Comparison of ENCODE assay signal across 8 mouse cellular contexts in the genomic region with DNA sequence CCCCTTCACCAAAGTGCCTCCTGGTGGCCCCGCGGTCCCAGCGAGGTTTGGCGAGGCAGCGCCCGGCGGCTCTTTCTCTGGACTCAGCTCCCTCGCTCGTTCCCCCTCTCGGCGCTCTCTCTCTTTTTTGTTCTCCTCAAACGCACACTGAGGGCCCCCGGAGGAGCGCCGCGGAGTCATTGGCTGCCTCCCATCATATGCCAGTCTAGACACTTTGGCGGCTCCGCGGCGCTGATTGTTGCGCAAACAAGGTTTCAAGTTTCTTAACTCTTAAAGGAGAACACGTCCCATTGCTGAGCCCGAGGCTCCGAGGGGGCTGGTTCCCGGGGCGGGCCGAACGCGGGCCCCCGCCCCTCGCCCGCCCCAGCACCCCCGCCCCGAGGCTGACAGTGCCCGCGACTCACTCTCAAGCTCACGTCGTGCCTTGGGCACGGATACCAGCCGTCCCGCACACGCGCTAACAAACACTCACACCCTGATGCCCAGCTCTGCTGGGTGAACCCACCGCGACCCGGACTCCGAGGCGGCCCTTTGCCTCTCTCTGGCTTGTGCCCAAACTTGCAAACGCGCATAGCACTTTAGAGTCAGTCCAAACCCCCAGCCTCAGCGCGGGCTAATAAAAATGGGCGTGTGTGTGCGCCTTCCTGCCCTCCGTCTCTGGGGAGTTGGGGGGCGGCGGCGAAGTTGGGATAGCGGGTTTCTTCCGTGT. TPM values are rescaled to one million over a fixed set of nuclear protein-coding genes. Genes with fewer than 3 reads are reported as not detected.
DNase-seq lines count a peak whose midpoint lies in the region; ATAC-seq and TF ChIP-seq lines count a peak whose summit lies in the region.

A gene (minus strand): TSS at position 207 of the 709 bp plus-strand sequence.

- no peaks in the 10 kb centered on the region for H3K9me3 ChIP-seq in embryonic facial prominence, embryonic 11.5 days (replicated peaks; ENCODE audit: control insufficient read depth, low read length)
- no peaks in the 10 kb centered on the region for H3K9me3 ChIP-seq in limb, embryonic 12.5 days
- H3K9me3 ChIP-seq in midbrain, embryonic 14.5 days (ENCODE audit: control insufficient read depth, low read length): no peaks in the 10 kb centered on the region

- peak within 1 kb of the TSS; percentile 98 for H3K9ac ChIP-seq in embryonic facial prominence, embryonic 11.5 days (replicated peaks; ENCODE audit: low read length)
- peak within 1 kb of the TSS; percentile 100 for H3K9ac ChIP-seq in limb, embryonic 12.5 days (replicated peaks)
- peak within 1 kb of the TSS; percentile 64 for H3K9ac ChIP-seq in midbrain, embryonic 14.5 days (replicated peaks; ENCODE audit: low read length)

- H3K4me2 ChIP-seq in embryonic facial prominence, embryonic 11.5 days (ENCODE audit: low read depth, low read length): peak within 1 kb of the TSS; percentile 72
- H3K4me2 ChIP-seq in limb, embryonic 12.5 days: peak within 1 kb of the TSS; percentile 96
- peak within 1 kb of the TSS; percentile 92 for H3K4me2 ChIP-seq in midbrain, embryonic 14.5 days (ENCODE audit: low read length)

- H3K4me3 ChIP-seq in cerebellum, adult 2 months (replicated peaks; ENCODE audit: insufficient read depth, low read depth, low read length): peak within 1 kb of the TSS; percentile 16
- H3K4me3 ChIP-seq in embryonic facial prominence, embryonic 11.5 days (ENCODE audit: low read depth, low read length): peak within 1 kb of the TSS; percentile 93
- H3K4me3 ChIP-seq in kidney, adult 2 months (ENCODE audit: insufficient read depth, low read depth, low read length): peak within 1 kb of the TSS; percentile 86
- peak within 1 kb of the TSS; percentile 96 for H3K4me3 ChIP-seq in limb, embryonic 12.5 days (replicated peaks)
- peak within 1 kb of the TSS; percentile 49 for H3K4me3 ChIP-seq in midbrain, embryonic 14.5 days (replicated peaks; ENCODE audit: low read depth, low read length)

- H3K27me3 ChIP-seq in cerebellum, adult 2 months (ENCODE audit: control insufficient read depth, insufficient read depth, low read length): peaks cover 7% of the 10 kb centered on the region; the same call in 1 of the 2 replicates
- H3K27me3 ChIP-seq in embryonic facial prominence, embryonic 11.5 days (ENCODE audit: control insufficient read depth, insufficient read depth, low read length): no peaks in the 10 kb centered on the region
- no peaks in the 10 kb centered on the region for H3K27me3 ChIP-seq in kidney, adult 2 months (replicated peaks; ENCODE audit: control insufficient read depth, insufficient read depth, low read length)
- H3K27me3 ChIP-seq in limb, embryonic 12.5 days: no peaks in the 10 kb centered on the region
- peaks cover 32% of the 10 kb centered on the region for H3K27me3 ChIP-seq in midbrain, embryonic 14.5 days (ENCODE audit: control insufficient read depth, insufficient read depth, low read length)

- TF ChIP-seq CTCF in cerebellum, adult 2 months (IDR thresholded peaks at IDR 0.05; ENCODE audit: borderline replicate concordance, insufficient read depth, low read depth, low read length): no peak
- TF ChIP-seq CTCF in kidney, adult 2 months (conservative IDR thresholded peaks at IDR 0.05; ENCODE audit: insufficient read depth, insufficient read length, low read depth, low read length): no peak

- peak; percentile 33 to 36 for DNase-seq in cerebellum, adult 2 months
- no peak for DNase-seq in cerebellum, adult 8-10 months
- DNase-seq in embryonic facial prominence, embryonic 11.5 days (ENCODE audit: low spot score): peak; percentile 98
- peak; percentile 93 to 95 for DNase-seq in heart, adult 18-20 months
- DNase-seq in kidney, adult 2 months: peak; percentile 97
- DNase-seq in midbrain, embryonic 14.5 days: peak; percentile 88
- DNase-seq in spleen, postnatal 36 days (ENCODE audit: low spot score in 2 of 2): peak; percentile 49 to 74

- under 1% methylated on average over 60 of the region's 60 CpGs for WGBS in cerebellum, adult 2 months
- WGBS in embryonic facial prominence, embryonic 11.5 days: under 1% methylated on average over 60 of the region's 60 CpGs
- WGBS in kidney, adult 2 months: under 1% methylated on average over 60 of the region's 60 CpGs
- under 1% methylated on average over 58 of the region's 60 CpGs for WGBS in limb, embryonic 12.5 days
- under 1% methylated on average over 59 of the region's 60 CpGs for WGBS in midbrain, embryonic 14.5 days

- H3K36me3 ChIP-seq in embryonic facial prominence, embryonic 11.5 days (replicated peaks; ENCODE audit: control insufficient read depth, insufficient read depth, low read depth, low read length): no peaks in the 10 kb centered on the region
- H3K36me3 ChIP-seq in kidney, adult 2 months (ENCODE audit: control insufficient read depth, insufficient read depth, low read length): no peaks in the 10 kb centered on the region
- no peaks in the 10 kb centered on the region for H3K36me3 ChIP-seq in limb, embryonic 12.5 days
- no peaks in the 10 kb centered on the region for H3K36me3 ChIP-seq in midbrain, embryonic 14.5 days (ENCODE audit: control insufficient read depth, insufficient read depth, low read length)

- no peaks in the 10 kb centered on the region for H3K4me1 ChIP-seq in cerebellum, adult 2 months (ENCODE audit: control insufficient read depth, insufficient read depth, low read length)
- no peaks in the 10 kb centered on the region; the same call in 1 of the 2 replicates for H3K4me1 ChIP-seq in embryonic facial prominence, embryonic 11.5 days (ENCODE audit: control insufficient read depth, insufficient read depth, low read length)
- peaks cover 2% of the 10 kb centered on the region; the same call in 1 of the 2 replicates for H3K4me1 ChIP-seq in kidney, adult 2 months (ENCODE audit: control insufficient read depth, insufficient read depth, low read length)
- H3K4me1 ChIP-seq in limb, embryonic 12.5 days (replicated peaks): peaks cover 51% of the 10 kb centered on the region
- H3K4me1 ChIP-seq in midbrain, embryonic 14.5 days (ENCODE audit: control insufficient read depth, insufficient read depth, low read length): peaks cover 52% of the 10 kb centered on the region

- ATAC-seq in embryonic facial prominence, embryonic 11.5 days (replicated peaks; ENCODE audit: insufficient number of reproducible peaks, low FRiP score, low TSS enrichment, low read depth): peak; percentile 72
- peak; percentile 69 for ATAC-seq in limb, embryonic 12.5 days (ENCODE audit: insufficient number of reproducible peaks, insufficient read depth, low FRiP score, low TSS enrichment, low read depth)
- peak; percentile 64 for ATAC-seq in midbrain, embryonic 14.5 days (ENCODE audit: low FRiP score, low TSS enrichment)

- no peak within 1 kb of the TSS for H3K27ac ChIP-seq in cerebellum, adult 2 months (ENCODE audit: insufficient read depth, low read length)
- peak within 1 kb of the TSS; percentile 95 for H3K27ac ChIP-seq in embryonic facial prominence, embryonic 11.5 days (replicated peaks; ENCODE audit: low read depth, low read length)
- peak within 1 kb of the TSS; percentile 84 for H3K27ac ChIP-seq in kidney, adult 2 months (ENCODE audit: insufficient read depth, low read depth, low read length)
- peak within 1 kb of the TSS; percentile 98 for H3K27ac ChIP-seq in limb, embryonic 12.5 days
- H3K27ac ChIP-seq in midbrain, embryonic 14.5 days (replicated peaks; ENCODE audit: low read depth, low read length): peak within 1 kb of the TSS; percentile 57

- no peak for TF ChIP-seq POLR2A in cerebellum, adult 2 months (IDR thresholded peaks at IDR 0.05; ENCODE audit: borderline replicate concordance, insufficient read depth, low read length)
- TF ChIP-seq POLR2A in kidney, adult 2 months (IDR thresholded peaks at IDR 0.05; ENCODE audit: low read depth, low read length): peak; percentile 50

RNA-seq across cellular contexts. Expression of the gene that starts here (rescaled TPM):
- 2.0 and 2.4 TPM in 2 replicates for polyA plus RNA-seq in cerebellum, adult 2 months (2012; rRNA removed)
- 9.3 and 9.8 TPM in 2 replicates for polyA plus RNA-seq in embryonic facial prominence, embryonic 11.5 days (2014; fragmentation: Nextera tagmentation; extraction: Ambion mirVana)
- total RNA-seq in heart, adult 18-20 months (2021): 10 to 100 TPM in 1 of 2 experiments, 1 to 10 TPM in 1; 9.0 to 11.3 TPM
- 15.9 and 22.8 TPM in 2 replicates for polyA plus RNA-seq in kidney, adult 2 months (2012; rRNA removed)
- polyA plus RNA-seq in limb, embryonic 12.5 days (2016; fragmentation: Nextera tagmentation; extraction: Ambion mirVana): 23.5 and 23.9 TPM in 2 replicates
- polyA plus RNA-seq in midbrain, embryonic 14.5 days (2014; fragmentation: Nextera tagmentation; extraction: Ambion mirVana): 0.67 and 2.0 TPM in 2 replicates

Comparison
In these comparisons a context has a peak if more than half of its experiments do, and no peak if none do; other contexts are left out.
1. H3K4me3 ChIP-seq: peak in every context shown above with its lines; median percentile 96 in limb, embryonic 12.5 days; 93 in embryonic facial prominence, embryonic 11.5 days; 86 in kidney, adult 2 months; 49 in midbrain, embryonic 14.5 days; 16 in cerebellum, adult 2 months.